Mouse (Mus musculus): ENCODE results near the gene Tenm2. TPM values are rescaled to one million over a fixed set of nuclear protein-coding genes. Genes with fewer than 3 reads are reported as not detected.

Tenm2 gene
- under 1 TPM; 0.07 TPM for total RNA-seq (2021)

- DNase-seq, result peak; percentile 17 to 22
- intact Hi-C loops (cut with DNase I), result no loop called here
Measured at GRCm38 (mm10) chr11:37235914-37236600, at the start of gene Tenm2. Gene Tenm2, minus strand, starts transcription at chr11:37235964.

GRCm38 (mm10) chr11:37285186-37285585 is 49.4 kb upstream of the Tenm2 start:
- intact Hi-C loops (cut with DNase I), result no loop called here
- DNase-seq, result no peak

GRCm38 (mm10) chr11:37248796-37249195 is 13.0 kb upstream of the Tenm2 start:
- intact Hi-C loops (cut with DNase I), result no loop called here
- DNase-seq, result no peak

- no peak for DNase-seq
- intact Hi-C loops (cut with DNase I), result no loop called here
Measured at GRCm38 (mm10) chr11:37237096-37237725, 1.4 kb upstream of the Tenm2 start.

GRCm38 (mm10) chr11:37236601-37237083 is 878 bp upstream of the Tenm2 start:
- peak; percentile 15 to 25 for DNase-seq
- intact Hi-C loops (cut with DNase I), result no loop called here

GRCm38 (mm10) chr11:37235021-37235795 is 556 bp downstream of the Tenm2 start:
- no peak for DNase-seq
- intact Hi-C loops (cut with DNase I), result no loop called here

- intact Hi-C loops (cut with DNase I), result no loop called here
- DNase-seq, result no peak
Measured at GRCm38 (mm10) chr11:37227404-37227803, 8.4 kb downstream of the Tenm2 start.

GRCm38 (mm10) chr11:37226943-37227342 is 8.8 kb downstream of the Tenm2 start:
- intact Hi-C loops (cut with DNase I), result no loop called here
- no peak for DNase-seq

GRCm38 (mm10) chr11:37222737-37223136 is 13.0 kb downstream of the Tenm2 start:
- intact Hi-C loops (cut with DNase I), result no loop called here
- no peak for DNase-seq

GRCm38 (mm10) chr11:37222056-37222455 is 13.7 kb downstream of the Tenm2 start:
- no peak for DNase-seq
- intact Hi-C loops (cut with DNase I), result no loop called here

GRCm38 (mm10) chr11:37220921-37221320 is 14.8 kb downstream of the Tenm2 start:
- DNase-seq, result no peak
- intact Hi-C loops (cut with DNase I), result no loop called here

GRCm38 (mm10) chr11:37186132-37186531 is 49.6 kb downstream of the Tenm2 start:
- DNase-seq, result peak; percentile 63 to 80
- intact Hi-C loops (cut with DNase I), result loop anchor here (1.0 to 10.0 kb wide), 5 partner anchors 139 to 1139 kb away; no protein-coding TSS in a partner anchor

- intact Hi-C loops (cut with DNase I), result no loop called here
- DNase-seq, result no peak
Measured at GRCm38 (mm10) chr11:37177426-37177825, 58.3 kb downstream of the Tenm2 start.

GRCm38 (mm10) chr11:37153933-37154880 is 81.6 kb downstream of the Tenm2 start:
- intact Hi-C loops (cut with DNase I), result no loop called here
- DNase-seq, result no peak

GRCm38 (mm10) chr11:37153382-37153781 is 82.4 kb downstream of the Tenm2 start:
- DNase-seq, result no peak

GRCm38 (mm10) chr11:37150011-37150410 is 85.8 kb downstream of the Tenm2 start:
- no peak for DNase-seq
- intact Hi-C loops (cut with DNase I), result no loop called here

More at GRCm38 (mm10) chr11:37153382-37153781, 82.4 kb downstream of the Tenm2 start:
- intact Hi-C loops (cut with DNase I), result no loop called here

GRCm38 (mm10) chr11:37143996-37144395 is 91.8 kb downstream of the Tenm2 start:
- peak; percentile 49 to 53 for DNase-seq
- intact Hi-C loops (cut with DNase I), result no loop called here

- no peak for DNase-seq
- intact Hi-C loops (cut with DNase I), result no loop called here
Measured at GRCm38 (mm10) chr11:37143478-37143877, 92.3 kb downstream of the Tenm2 start.

- intact Hi-C loops (cut with DNase I), result no loop called here
- no peak for DNase-seq
Measured at GRCm38 (mm10) chr11:37128893-37129292, 106.9 kb downstream of the Tenm2 start.

- intact Hi-C loops (cut with DNase I), result no loop called here
- peak; percentile 23 to 49 for DNase-seq
Measured at GRCm38 (mm10) chr11:37118058-37118457, 117.7 kb downstream of the Tenm2 start.
